Mouse (Mus musculus): ENCODE results near the gene C130050O18Rik. TPM values are rescaled to one million over a fixed set of nuclear protein-coding genes. Genes with fewer than 3 reads are reported as not detected.

The C130050O18Rik gene
- total and polyA plus RNA-seq, 3 experiments, result 0.68 to 1.1 (median 0.98) TPM

GRCm38 (mm10) chr5:139409412-139409811 is 4.3 kb downstream of the C130050O18Rik start:
- no peaks in the 10 kb centered on the region for H3K27me3 ChIP-seq (ENCODE audit: control insufficient read depth, insufficient read depth, low read length)
- H3K79me2 ChIP-seq (replicated peaks; ENCODE audit: control insufficient read depth, insufficient read depth, low read length), result no peaks in the 10 kb centered on the region
- peaks cover 3% of the 10 kb centered on the region; the same call in 1 of the 2 replicates for H3K36me3 ChIP-seq (ENCODE audit: control insufficient read depth, insufficient read depth, low read length)
- TF ChIP-seq CTCF (IDR thresholded peaks at IDR 0.05) (peak; percentile 22; the same call in 1 of the 2 replicates), POLR2A (IDR thresholded peaks at IDR 0.05; ENCODE audit: insufficient read depth, low read depth, low read length) (no peak), EP300 (IDR thresholded peaks at IDR 0.05; ENCODE audit: insufficient read depth, low read depth, low read length) (peak; percentile 63; the same call in 1 of the 2 replicates)
- peaks cover 29% of the 10 kb centered on the region for H3K4me1 ChIP-seq (ENCODE audit: control insufficient read depth, insufficient read depth, low read length)
- peak overlapping the region; percentile 80 for H3K27ac ChIP-seq
- 0 out of 2 replicates have a peak overlapping the region, but pooled peaks have one; percentile 7 for H3K9ac ChIP-seq (ENCODE audit: low read depth, low read length)
- peak; percentile 78 to 89 for DNase-seq
- no peak overlapping the region for H3K4me3 ChIP-seq
- 16% methylated on average over 12 of the region's 12 CpGs for WGBS
- intact Hi-C loops (cut with DNase I), result loop anchor here (2.0 to 5.0 kb wide), 2 partner anchors 21 to 53 kb away; partner anchors contain the start of gene 3110082I17Rik

- intact Hi-C loops (cut with DNase I), result no loop called here
- H3K79me2 ChIP-seq (replicated peaks; ENCODE audit: control insufficient read depth, insufficient read depth, low read length), result no peaks in the 10 kb centered on the region
- H3K9ac ChIP-seq (ENCODE audit: low read depth, low read length), result no peak overlapping the region
- 69% methylated on average over 4 of the region's 4 CpGs for WGBS
- TF ChIP-seq CTCF (IDR thresholded peaks at IDR 0.05) (no peak), EP300 (IDR thresholded peaks at IDR 0.05; ENCODE audit: insufficient read depth, low read depth, low read length) (no peak), POLR2A (IDR thresholded peaks at IDR 0.05; ENCODE audit: insufficient read depth, low read depth, low read length) (no peak)
- no peak overlapping the region for H3K4me3 ChIP-seq
- H3K27me3 ChIP-seq (ENCODE audit: control insufficient read depth, insufficient read depth, low read length), result no peaks in the 10 kb centered on the region
- H3K27ac ChIP-seq, result peak overlapping the region; percentile 80
- H3K4me1 ChIP-seq (ENCODE audit: control insufficient read depth, insufficient read depth, low read length), result peaks cover 25% of the 10 kb centered on the region
- no peak for DNase-seq
- peaks cover 3% of the 10 kb centered on the region; the same call in 1 of the 2 replicates for H3K36me3 ChIP-seq (ENCODE audit: control insufficient read depth, insufficient read depth, low read length)
Measured at GRCm38 (mm10) chr5:139410056-139410455, 5.0 kb downstream of the C130050O18Rik start.

GRCm38 (mm10) chr5:139411117-139411516 is 6.0 kb downstream of the C130050O18Rik start:
- no peak for DNase-seq
- Histone ChIP-seq H3K9ac (ENCODE audit: low read depth, low read length) (no peak overlapping the region), H3K27ac (no peak overlapping the region), H3K36me3 (ENCODE audit: control insufficient read depth, insufficient read depth, low read length) (peaks cover 3% of the 10 kb centered on the region; the same call in 1 of the 2 replicates), H3K4me1 (ENCODE audit: control insufficient read depth, insufficient read depth, low read length) (peaks cover 23% of the 10 kb centered on the region), H3K4me3 (no peak overlapping the region), H3K27me3 (ENCODE audit: control insufficient read depth, insufficient read depth, low read length) (no peaks in the 10 kb centered on the region), H3K79me2 (replicated peaks; ENCODE audit: control insufficient read depth, insufficient read depth, low read length) (no peaks in the 10 kb centered on the region)
- intact Hi-C loops (cut with DNase I), result no loop called here
- no peak for TF ChIP-seq CTCF (IDR thresholded peaks at IDR 0.05)
- 95% methylated on average over 6 of the region's 6 CpGs for WGBS

DNA sequence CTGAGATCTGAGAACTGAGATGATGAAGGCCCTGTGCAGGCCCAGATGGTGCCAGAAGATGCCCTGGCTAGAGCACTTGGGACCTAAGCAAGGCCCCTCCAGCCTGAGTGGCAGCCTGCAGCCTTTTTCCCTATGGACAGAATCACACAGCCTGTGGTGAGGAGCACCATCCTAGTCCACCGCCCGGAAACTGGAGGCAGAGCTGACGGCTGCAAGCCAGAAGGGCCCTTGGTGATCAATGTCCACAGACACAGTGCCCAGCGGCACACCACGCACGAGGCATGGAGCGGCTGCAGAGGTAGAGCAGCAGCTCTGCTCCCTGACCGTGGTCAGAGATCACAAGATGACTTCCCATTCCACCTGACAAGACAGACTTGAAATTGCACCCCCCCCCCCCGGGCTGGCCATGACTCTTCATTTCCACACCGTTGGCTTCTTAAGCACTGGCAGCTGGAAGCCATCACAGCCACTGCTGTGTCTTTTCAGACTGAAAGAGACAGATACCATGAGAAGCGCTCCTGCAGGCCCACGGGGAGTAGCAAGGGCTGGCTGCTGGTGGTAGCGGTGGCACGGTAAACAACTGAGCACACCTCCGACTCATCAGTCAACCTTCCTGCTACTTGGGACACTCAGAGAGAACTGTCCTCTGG is 6.7 kb downstream of the C130050O18Rik start:
- Histone ChIP-seq H3K4me1 (ENCODE audit: control insufficient read depth, insufficient read depth, low read length) (peaks cover 23% of the 10 kb centered on the region), H3K27me3 (ENCODE audit: control insufficient read depth, insufficient read depth, low read length) (no peaks in the 10 kb centered on the region), H3K9ac (ENCODE audit: low read depth, low read length) (no peak overlapping the region), H3K4me3 (no peak overlapping the region), H3K27ac (no peak overlapping the region), H3K79me2 (replicated peaks; ENCODE audit: control insufficient read depth, insufficient read depth, low read length) (no peaks in the 10 kb centered on the region), H3K36me3 (ENCODE audit: control insufficient read depth, insufficient read depth, low read length) (peaks cover 3% of the 10 kb centered on the region; the same call in 1 of the 2 replicates)
- intact Hi-C loops (cut with DNase I), result no loop called here
- DNase-seq, result no peak
- TF ChIP-seq EP300 (IDR thresholded peaks at IDR 0.05; ENCODE audit: insufficient read depth, low read depth, low read length) (no peak), POLR2A (IDR thresholded peaks at IDR 0.05; ENCODE audit: insufficient read depth, low read depth, low read length) (no peak), CTCF (IDR thresholded peaks at IDR 0.05) (no peak)
- 85% methylated on average over 15 of the region's 15 CpGs for WGBS

DNA sequence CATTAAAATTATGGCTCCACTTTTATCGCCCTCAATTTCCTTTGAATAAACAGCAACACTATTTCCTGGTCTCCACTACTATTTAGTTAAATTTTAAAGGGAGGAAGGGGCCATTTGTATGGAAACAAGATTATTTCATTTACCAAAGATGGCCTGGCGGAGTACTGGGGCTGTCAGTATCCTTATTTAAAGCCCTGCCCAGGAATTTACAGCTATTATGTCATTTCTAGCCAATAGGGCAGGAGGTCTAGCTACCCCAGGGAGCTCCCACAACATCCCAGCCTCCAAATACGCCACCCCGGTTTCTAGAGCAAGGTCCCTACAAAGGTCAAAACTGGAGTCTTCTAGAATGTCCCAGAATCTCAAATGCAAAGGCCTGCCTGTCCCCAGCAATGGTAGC is 8.5 kb downstream of the C130050O18Rik start:
- 84% methylated on average over 4 of the region's 4 CpGs for WGBS
- Histone ChIP-seq H3K4me1 (ENCODE audit: control insufficient read depth, insufficient read depth, low read length) (peaks cover 13% of the 10 kb centered on the region), H3K36me3 (ENCODE audit: control insufficient read depth, insufficient read depth, low read length) (peaks cover 3% of the 10 kb centered on the region; the same call in 1 of the 2 replicates), H3K27me3 (ENCODE audit: control insufficient read depth, insufficient read depth, low read length) (no peaks in the 10 kb centered on the region), H3K79me2 (replicated peaks; ENCODE audit: control insufficient read depth, insufficient read depth, low read length) (no peaks in the 10 kb centered on the region), H3K4me3 (no peak overlapping the region), H3K27ac (no peak overlapping the region), H3K9ac (ENCODE audit: low read depth, low read length) (no peak overlapping the region)
- TF ChIP-seq POLR2A (IDR thresholded peaks at IDR 0.05; ENCODE audit: insufficient read depth, low read depth, low read length), result no peak
- no peak for TF ChIP-seq EP300 (IDR thresholded peaks at IDR 0.05; ENCODE audit: insufficient read depth, low read depth, low read length)
- no peak for TF ChIP-seq CTCF (IDR thresholded peaks at IDR 0.05)
- no peak for DNase-seq
- intact Hi-C loops (cut with DNase I), result no loop called here

DNA sequence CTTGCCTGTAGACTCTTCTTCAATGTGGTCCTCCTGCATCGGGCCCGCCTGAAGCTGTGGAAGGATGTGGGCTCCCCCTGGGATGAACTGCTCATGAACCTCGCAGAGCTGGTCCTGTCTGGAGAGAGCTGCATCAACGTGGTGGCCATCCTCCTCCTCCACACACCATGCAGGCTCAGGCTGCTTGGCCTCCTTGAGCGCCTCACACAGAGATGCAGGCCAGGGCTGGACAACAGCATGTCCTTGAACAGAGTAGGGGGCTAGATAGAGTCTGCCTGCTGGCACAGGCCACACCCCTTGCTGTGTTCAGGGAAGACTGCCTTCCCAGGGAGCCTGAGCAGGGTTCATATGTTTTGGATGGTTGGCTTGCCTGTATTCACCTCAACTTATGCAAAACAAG is 9.9 kb downstream of the C130050O18Rik start:
- DNase-seq, result no peak
- intact Hi-C loops (cut with DNase I), result no loop called here
- H3K27me3 ChIP-seq (ENCODE audit: control insufficient read depth, insufficient read depth, low read length), result no peaks in the 10 kb centered on the region

More for the DNA sequence above, 9.9 kb downstream of the C130050O18Rik start:
- Histone ChIP-seq H3K9ac (ENCODE audit: low read depth, low read length) (no peak overlapping the region), H3K4me1 (ENCODE audit: control insufficient read depth, insufficient read depth, low read length) (peaks cover 4% of the 10 kb centered on the region), H3K27ac (no peak overlapping the region), H3K79me2 (replicated peaks; ENCODE audit: control insufficient read depth, insufficient read depth, low read length) (no peaks in the 10 kb centered on the region), H3K36me3 (ENCODE audit: control insufficient read depth, insufficient read depth, low read length) (no peaks in the 10 kb centered on the region), H3K4me3 (no peak overlapping the region)
- TF ChIP-seq EP300 (IDR thresholded peaks at IDR 0.05; ENCODE audit: insufficient read depth, low read depth, low read length), result no peak
- no peak for TF ChIP-seq CTCF (IDR thresholded peaks at IDR 0.05)
- TF ChIP-seq POLR2A (IDR thresholded peaks at IDR 0.05; ENCODE audit: insufficient read depth, low read depth, low read length), result no peak
- 91% methylated on average over 5 of the region's 5 CpGs for WGBS

All from heart, adult 2 months (tissue).